Mouse (Mus musculus): ENCODE measurements around the gene Plppr2.

GRCm38 (mm10) chr9:21963417-21963816, 26.6 kb downstream of the Plppr2 start, which contains the start of gene Epor:
- TF ChIP-seq CTCF (IDR thresholded peaks at IDR 0.05; ENCODE audit: borderline replicate concordance, insufficient read depth, low read length), result no peak
- no peak for TF ChIP-seq POLR2A (IDR thresholded peaks at IDR 0.05; ENCODE audit: low read depth, low read length)

Data from embryonic fibroblast, embryonic 13.5 days (primary cell).